13 mouse cellular contexts compared by ENCODE assay signal in the genomic region with DNA sequence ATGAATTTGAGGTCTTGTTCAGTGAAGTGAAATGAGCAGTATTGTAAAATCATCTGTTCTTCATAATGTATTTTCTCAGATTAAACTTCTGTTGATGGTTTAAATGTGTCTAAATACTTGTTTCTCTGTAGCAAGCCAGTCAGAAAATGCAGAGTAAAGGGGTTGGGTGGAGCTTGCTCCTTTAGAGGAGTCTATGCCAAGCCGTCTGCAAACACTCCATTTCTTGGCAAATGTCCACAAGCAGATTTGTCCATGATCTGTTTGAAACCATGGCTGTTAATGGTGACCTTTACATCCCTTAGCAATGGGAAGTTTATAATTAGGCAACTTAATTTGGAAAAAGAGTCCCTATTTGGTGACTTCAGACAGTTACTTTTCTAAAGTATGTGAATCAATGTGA. TPM values are rescaled to one million over a fixed set of nuclear protein-coding genes. Genes with fewer than 3 reads are reported as not detected.
DNase-seq lines count a peak whose midpoint lies in the region; ATAC-seq and TF ChIP-seq lines count a peak whose summit lies in the region.
"Had no signal": no experiment of that assay in that cellular context is flagged by ENCODE, and none has a peak within 500 bp of the region (broad histone marks: within the 10 kb centered on the region; RNA-seq: fewer than 3 reads in every experiment).

No protein-coding gene starts in this region.

- H3K4me1 ChIP-seq in limb, embryonic 14.5 days (ENCODE audit: control insufficient read depth, insufficient read depth, low read length), result peaks cover 2% of the 10 kb centered on the region
- H3K4me1 ChIP-seq in limb, embryonic 10.5 days, result no peaks in the 10 kb centered on the region
- H3K4me1 ChIP-seq in embryonic fibroblast, embryonic 13.5 days (ENCODE audit: control insufficient read depth, insufficient read depth, low read length), result peaks cover 3% of the 10 kb centered on the region; the same call in 1 of the 2 replicates
- no peaks in the 10 kb centered on the region for H3K4me1 ChIP-seq in thymus, adult 2 months (replicated peaks; ENCODE audit: control insufficient read depth, insufficient read depth, low read length)
- no peaks in the 10 kb centered on the region for H3K4me1 ChIP-seq in liver, embryonic 12.5 days
- H3K4me1 ChIP-seq: hindbrain, embryonic 10.5 days had no signal

- no peak for TF ChIP-seq CTCF in embryonic fibroblast, embryonic 13.5 days (IDR thresholded peaks at IDR 0.05; ENCODE audit: borderline replicate concordance, insufficient read depth, low read length)
- TF ChIP-seq CTCF in thymus, adult 2 months (IDR thresholded peaks at IDR 0.05; ENCODE audit: borderline replicate concordance, control insufficient read depth, extremely low read depth, insufficient read depth, low read length, poor library complexity), result no peak

- no peak overlapping the region for H3K4me2 ChIP-seq in limb, embryonic 14.5 days (replicated peaks; ENCODE audit: low read depth, low read length, severe bottlenecking)
- no peak overlapping the region for H3K4me2 ChIP-seq in liver, embryonic 12.5 days

- 10% methylated on average over 1 of the region's 1 CpGs for WGBS in limb, embryonic 14.5 days
- WGBS in limb, embryonic 10.5 days, result 77% methylated on average over 1 of the region's 1 CpGs
- 73% methylated on average over 1 of the region's 1 CpGs for WGBS in thymus, adult 2 months
- 52% methylated on average over 1 of the region's 1 CpGs for WGBS in liver, embryonic 12.5 days (ENCODE audit: insufficient replicate concordance)

- DNase-seq in gastrocnemius, adult 18-20 months (ENCODE audit: low spot score), result peak; percentile 15
- no peak for DNase-seq in gastrocnemius, adult 8-10 months (ENCODE audit: low spot score in 2 of 2)
- peak; percentile 78 for DNase-seq in limb, embryonic 14.5 days (ENCODE audit: low spot score)
- DNase-seq in limb, embryonic 10.5 days (ENCODE audit: low spot score), result no peak
- peak; percentile 57 to 74 for DNase-seq in lung, postnatal 4 days
- DNase-seq in thymus, adult 2 months, result no peak
- DNase-seq: cerebellum, postnatal 36 days had no signal

- no peaks in the 10 kb centered on the region for H3K9me3 ChIP-seq in limb, embryonic 14.5 days (ENCODE audit: control insufficient read depth, low read length)
- H3K9me3 ChIP-seq in limb, embryonic 10.5 days (replicated peaks), result no peaks in the 10 kb centered on the region
- H3K9me3 ChIP-seq in liver, embryonic 12.5 days (replicated peaks), result no peaks in the 10 kb centered on the region
- H3K9me3 ChIP-seq: hindbrain, embryonic 10.5 days had no signal

- no peak overlapping the region for H3K27ac ChIP-seq in limb, embryonic 14.5 days (replicated peaks; ENCODE audit: low read depth, low read length)
- no peak overlapping the region for H3K27ac ChIP-seq in limb, embryonic 10.5 days
- H3K27ac ChIP-seq in embryonic fibroblast, embryonic 13.5 days (ENCODE audit: insufficient read depth, low read length), result peak overlapping the region; percentile 100
- no peak overlapping the region for H3K27ac ChIP-seq in thymus, adult 2 months (ENCODE audit: control insufficient read depth, insufficient read depth, low read length)
- H3K27ac ChIP-seq in liver, embryonic 12.5 days, result no peak overlapping the region
- H3K27ac ChIP-seq: hindbrain, embryonic 10.5 days; liver, embryonic 14.5 days had no signal

- H3K9ac ChIP-seq in limb, embryonic 14.5 days (ENCODE audit: low read depth, low read length, severe bottlenecking), result no peak overlapping the region
- H3K9ac ChIP-seq in liver, embryonic 12.5 days, result no peak overlapping the region
- H3K9ac ChIP-seq: liver, embryonic 14.5 days had no signal

- TF ChIP-seq POLR2A in limb, embryonic 14.5 days (IDR thresholded peaks at IDR 0.05; ENCODE audit: borderline replicate concordance, extremely low read depth, insufficient read depth, insufficient read length), result no peak
- no peak for TF ChIP-seq POLR2A in embryonic fibroblast, embryonic 13.5 days (IDR thresholded peaks at IDR 0.05; ENCODE audit: low read depth, low read length)
- no peak for TF ChIP-seq POLR2A in thymus, adult 2 months (IDR thresholded peaks at IDR 0.05; ENCODE audit: control insufficient read depth, extremely low read depth, insufficient read depth, low read length, poor library complexity)

- ATAC-seq in limb, embryonic 14.5 days (ENCODE audit: low FRiP score, low read depth), result no peak
- ATAC-seq in liver, embryonic 12.5 days, result no peak
- ATAC-seq: CD4-positive, CD25-positive, alpha-beta regulatory T cell, adult 4 months; midbrain, embryonic 16.5 days had no signal

- no peak overlapping the region for H3K4me3 ChIP-seq in limb, embryonic 14.5 days (replicated peaks; ENCODE audit: low read length)
- no peak overlapping the region for H3K4me3 ChIP-seq in limb, embryonic 10.5 days
- H3K4me3 ChIP-seq in embryonic fibroblast, embryonic 13.5 days (ENCODE audit: insufficient read depth, low read length), result no peak overlapping the region
- no peak overlapping the region for H3K4me3 ChIP-seq in thymus, adult 2 months (ENCODE audit: control insufficient read depth, insufficient read depth, low read length)
- no peak overlapping the region for H3K4me3 ChIP-seq in liver, embryonic 12.5 days
- H3K4me3 ChIP-seq: hindbrain, embryonic 10.5 days had no signal

- H3K27me3 ChIP-seq in limb, embryonic 14.5 days (ENCODE audit: control insufficient read depth, insufficient read depth, low read length), result no peaks in the 10 kb centered on the region
- H3K27me3 ChIP-seq in limb, embryonic 10.5 days (ENCODE audit: low read depth, poor library complexity, severe bottlenecking), result no peaks in the 10 kb centered on the region
- H3K27me3 ChIP-seq in thymus, adult 2 months (ENCODE audit: control insufficient read depth, insufficient read depth, low read length), result no peaks in the 10 kb centered on the region
- no peaks in the 10 kb centered on the region for H3K27me3 ChIP-seq in liver, embryonic 12.5 days (replicated peaks)

- H3K36me3 ChIP-seq in limb, embryonic 14.5 days (ENCODE audit: control insufficient read depth, insufficient read depth, low read length), result no peaks in the 10 kb centered on the region
- H3K36me3 ChIP-seq in limb, embryonic 10.5 days, result no peaks in the 10 kb centered on the region
- H3K36me3 ChIP-seq in thymus, adult 2 months (ENCODE audit: control insufficient read depth, insufficient read depth, low read length), result no peaks in the 10 kb centered on the region
- no peaks in the 10 kb centered on the region for H3K36me3 ChIP-seq in liver, embryonic 12.5 days
- H3K36me3 ChIP-seq: hindbrain, embryonic 10.5 days had no signal

RNA-seq across cellular contexts. Expression of a gene that starts 38.8 kb away (rescaled TPM):
- 1 to 10 TPM; 8.7 to 9.2 TPM for total RNA-seq in gastrocnemius, adult 18-20 months (2021)
- 1 to 10 TPM; 3.5 to 8.0 (median 5.9) TPM for total RNA-seq in gastrocnemius, adult 8-10 months (2022)
- 154 and 180 TPM in 2 replicates for polyA plus RNA-seq in limb, embryonic 14.5 days (2012; rRNA removed)
- 182 and 184 TPM in 2 replicates for polyA plus RNA-seq in limb, embryonic 14.5 days (2014; fragmentation: Nextera tagmentation; extraction: Ambion mirVana)
- polyA plus RNA-seq in limb, embryonic 10.5 days (2016; fragmentation: Nextera tagmentation; extraction: Ambion mirVana), result 22.4 and 31.1 TPM in 2 replicates
- 998 and 1,092 TPM in 2 replicates for polyA plus RNA-seq in embryonic fibroblast, embryonic 13.5 days (2011; ENCODE audit: insufficient read length, low read depth, missing spikeins)
- polyA plus RNA-seq in thymus, adult 2 months (2012; rRNA removed), result 2.6 and 2.9 TPM in 2 replicates
- 14.6 and 15.1 TPM in 2 replicates for polyA plus RNA-seq in liver, embryonic 12.5 days (2016; fragmentation: Nextera tagmentation; extraction: Ambion mirVana)
- polyA plus RNA-seq: CD4-positive, CD25-positive, alpha-beta regulatory T cell, adult 4 months had no signal

Comparison
In these comparisons a context has a peak if more than half of its experiments do, and no peak if none do; other contexts are left out.
1. DNase-seq: peak in gastrocnemius, adult 18-20 months (single experiment), limb, embryonic 14.5 days (single experiment) and lung, postnatal 4 days (2 of 2); none in gastrocnemius, adult 8-10 months (0 of 2), limb, embryonic 10.5 days (single experiment) and thymus, adult 2 months (single experiment).